Mouse (Mus musculus): ENCODE results near the gene Hoxd12.

The Hoxd12 gene

GRCm38 (mm10) chr2:74663291-74663925 lies 11.4 kb upstream of the Hoxd12 start:
- peak; percentile 68 to 79 for DNase-seq (ENCODE audit: low spot score in 2 of 2)

- DNase-seq (ENCODE audit: low spot score in 2 of 2) = no peak
Measured at GRCm38 (mm10) chr2:74666411-74666810, 8.4 kb upstream of the Hoxd12 start.

- no peak for DNase-seq (ENCODE audit: low spot score in 2 of 2)
Measured at GRCm38 (mm10) chr2:74667191-74667841, 7.5 kb upstream of the Hoxd12 start.

GRCm38 (mm10) chr2:74667842-74668357 lies 6.9 kb upstream of the Hoxd12 start, which contains the start of gene Hoxd13:
TSS of gene Hoxd13 (plus strand) at chr2:74668310.
- DNase-seq (ENCODE audit: low spot score in 2 of 2) = no peak

- peak in 1 of 2 experiments; percentile 30 for DNase-seq (ENCODE audit: low spot score in 2 of 2)
Measured at GRCm38 (mm10) chr2:74668370-74669229, 6.2 kb upstream of the Hoxd12 start.

GRCm38 (mm10) chr2:74669230-74669578 lies 5.6 kb upstream of the Hoxd12 start:
- DNase-seq (ENCODE audit: low spot score in 2 of 2) = no peak

GRCm38 (mm10) chr2:74669650-74670235 lies 5.1 kb upstream of the Hoxd12 start:
- DNase-seq (ENCODE audit: low spot score in 2 of 2) = no peak

- DNase-seq (ENCODE audit: low spot score in 2 of 2) = no peak
Measured at GRCm38 (mm10) chr2:74670632-74671188, 4.1 kb upstream of the Hoxd12 start.

- no peak for DNase-seq (ENCODE audit: low spot score in 2 of 2)
Measured at GRCm38 (mm10) chr2:74671847-74672246, 3.0 kb upstream of the Hoxd12 start.

GRCm38 (mm10) chr2:74672481-74673362 lies 2.1 kb upstream of the Hoxd12 start:
- DNase-seq (ENCODE audit: low spot score in 2 of 2) = no peak

- DNase-seq (ENCODE audit: low spot score in 2 of 2) = no peak
Measured at GRCm38 (mm10) chr2:74673835-74674425, 883 bp upstream of the Hoxd12 start.

- no peak for DNase-seq (ENCODE audit: low spot score in 2 of 2)
Measured at GRCm38 (mm10) chr2:74675666-74676282, 961 bp downstream of the Hoxd12 start.

GRCm38 (mm10) chr2:74676376-74677052 lies 1.7 kb downstream of the Hoxd12 start:
- no peak for DNase-seq (ENCODE audit: low spot score in 2 of 2)

GRCm38 (mm10) chr2:74677106-74677505 lies 2.3 kb downstream of the Hoxd12 start:
- no peak for DNase-seq (ENCODE audit: low spot score in 2 of 2)

GRCm38 (mm10) chr2:74678891-74679595 lies 4.2 kb downstream of the Hoxd12 start, which contains the start of gene Hoxd11:
TSS of gene Hoxd11 (plus strand) at chr2:74679557.
- DNase-seq (ENCODE audit: low spot score in 2 of 2) = no peak

GRCm38 (mm10) chr2:74679596-74679971 lies 4.8 kb downstream of the Hoxd12 start:
- no peak for DNase-seq (ENCODE audit: low spot score in 2 of 2)

- no peak for DNase-seq (ENCODE audit: low spot score in 2 of 2)
Measured at GRCm38 (mm10) chr2:74679980-74680379, 5.2 kb downstream of the Hoxd12 start.

- no peak for DNase-seq (ENCODE audit: low spot score in 2 of 2)
Measured at GRCm38 (mm10) chr2:74680561-74681398, 6.0 kb downstream of the Hoxd12 start.
